Mouse (Mus musculus) midbrain, embryonic 12.5 days (tissue): ENCODE results near the gene Ets1. TPM values are rescaled to one million over a fixed set of nuclear protein-coding genes. Genes with fewer than 3 reads are reported as not detected.

Source experiments
- ATAC-seq: fragments of 200-750 bp; cut with Nextera tagmentation; 2 replicates; pipeline ENCODE4 v1.8.0; 2017; ENCODE audit warnings: low read depth, moderate TSS enrichment, moderate library complexity; ENCODE audit not compliant: low FRiP score
- H3K27ac ChIP-seq: fragments of 300-500 bp; sonication (generic); replicated peaks from 2 replicates; pipeline ENCODE4 v1.5.1; 2016; ENCODE audit warnings: mild to moderate bottlenecking
- H3K27me3 ChIP-seq: fragments of 300-500 bp; sonication (generic); 2 replicates; pipeline ENCODE4 v1.6.1; 2016; ENCODE audit warnings: mild to moderate bottlenecking
- H3K36me3 ChIP-seq: fragments of 300-500 bp; sonication (generic); 2 replicates; pipeline ENCODE4 v1.6.1; 2016
- H3K4me1 ChIP-seq: fragments of 300-500 bp; sonication (generic); 2 replicates; pipeline ENCODE4 v1.6.1; 2016
- H3K4me2 ChIP-seq: fragments of 300-500 bp; sonication (generic); replicated peaks from 2 replicates; pipeline ENCODE4 v1.6.1; 2016; ENCODE audit warnings: mild to moderate bottlenecking, moderate library complexity
- H3K4me3 ChIP-seq: fragments of 300-500 bp; sonication (generic); 2 replicates; pipeline ENCODE4 v1.5.1; 2016; ENCODE audit warnings: mild to moderate bottlenecking
- H3K9ac ChIP-seq: fragments of 300-500 bp; sonication (generic); replicated peaks from 2 replicates; pipeline ENCODE4 v1.6.1; 2016; ENCODE audit warnings: mild to moderate bottlenecking, moderate library complexity
- H3K9me3 ChIP-seq: fragments of 300-500 bp; sonication (generic); 2 replicates; pipeline ENCODE4 v1.6.1; 2016; ENCODE audit warnings: mild to moderate bottlenecking
- WGBS: fragments of 180-500 bp; shearing (Covaris S2); methylation state at CpG from one replicate; pipeline ENCODE4 v1.1.7; 2016; 5-methylcytosine and 5-hydroxymethylcytosine counted together
- polyA plus RNA-seq: library from polyadenylated mRNA; unstranded; fragments of >200 nt; fragmentation: Nextera tagmentation; extraction: Ambion mirVana; gene quantifications from 2 replicates; pipeline ENCODE4 v1.2.1, GENCODE M21; 2016

The Ets1 gene
- polyA plus RNA-seq, 1 experiment from 2014 or later, result 26.3 TPM

DNA sequence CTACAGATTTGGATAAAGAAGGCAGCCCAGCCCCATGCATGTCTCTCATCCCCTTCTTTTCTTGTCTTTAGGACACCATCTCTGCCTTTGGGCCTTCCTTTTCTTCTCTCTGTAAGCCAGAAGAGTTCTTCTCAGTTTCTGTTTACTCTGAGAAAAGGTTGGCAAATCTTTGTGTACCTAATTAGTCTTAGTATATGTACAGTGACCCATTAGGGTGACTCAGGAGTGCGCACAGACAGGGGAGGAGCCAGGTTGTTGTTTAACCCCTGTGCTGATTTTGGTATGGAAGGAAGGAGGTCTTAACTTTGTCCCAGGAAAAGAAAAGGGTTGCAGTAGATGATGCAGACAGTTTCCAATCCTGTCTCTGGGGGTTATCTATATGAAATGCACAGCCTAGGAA is 86.2 kb downstream of the Ets1 start:
- no peak overlapping the region for H3K27ac ChIP-seq
- WGBS, result 87% methylated on average over 1 of the region's 1 CpGs
- no peak overlapping the region for H3K4me2 ChIP-seq

DNA sequence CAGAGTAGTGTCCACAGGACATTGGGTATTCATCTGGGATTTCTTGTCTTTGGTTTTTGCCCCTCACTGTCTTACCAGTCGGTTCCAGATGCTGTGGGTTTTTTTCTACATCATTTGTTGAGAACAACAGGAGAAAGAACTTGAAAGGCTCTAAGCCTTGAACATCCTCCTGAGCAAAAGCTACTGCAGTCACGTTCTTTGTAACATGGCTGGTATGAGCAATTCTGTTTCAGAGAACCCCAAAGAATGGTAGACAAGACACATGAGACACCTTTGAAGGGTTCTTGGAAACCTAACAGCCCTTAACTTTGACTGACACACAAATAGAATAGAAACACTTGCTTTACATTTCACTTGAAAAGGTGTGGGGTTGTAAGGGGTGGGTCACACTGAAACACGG is 86.9 kb downstream of the Ets1 start:
- WGBS, result 68% methylated on average over 3 of the region's 3 CpGs

More for the DNA sequence above, 86.2 kb downstream of the Ets1 start:
- Histone ChIP-seq H3K9ac (no peak overlapping the region), H3K9me3 (no peaks in the 10 kb centered on the region), H3K4me3 (no peak overlapping the region), H3K4me1 (no peaks in the 10 kb centered on the region), H3K36me3 (no peaks in the 10 kb centered on the region), H3K27me3 (no peaks in the 10 kb centered on the region)
- ATAC-seq, result no peak

DNA sequence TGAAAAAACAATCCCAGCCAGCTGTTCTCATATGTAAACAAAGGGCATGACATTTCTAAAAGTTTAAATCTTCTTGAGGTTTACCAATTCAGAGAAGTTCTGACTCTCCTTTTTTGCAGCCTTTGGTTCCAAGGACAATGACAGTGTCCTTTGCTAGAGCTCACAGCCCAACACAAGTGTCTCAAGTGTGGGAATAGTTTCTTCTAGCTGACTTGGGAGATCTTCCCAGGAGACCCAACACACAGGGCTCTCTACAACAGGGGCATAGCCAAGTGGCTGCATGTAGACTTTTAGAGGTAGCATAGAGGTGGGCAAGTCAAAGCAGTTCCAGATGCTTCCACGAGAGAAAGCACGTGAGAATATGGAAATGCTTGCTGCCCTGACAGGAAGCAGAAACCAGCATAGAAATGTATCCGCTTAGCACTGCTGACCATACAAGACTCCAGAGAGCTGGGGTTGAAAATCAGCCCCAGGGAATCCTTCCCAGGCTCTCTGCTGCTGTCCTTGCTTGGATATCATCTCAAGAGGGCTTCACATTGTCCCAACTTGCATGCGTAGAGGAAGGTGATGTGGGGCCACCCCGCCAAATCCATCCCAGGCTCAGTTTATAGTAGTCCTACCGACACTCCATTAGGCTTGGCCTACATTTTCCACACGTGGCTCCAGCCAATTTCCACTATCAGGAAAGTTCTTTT is 88.3 kb downstream of the Ets1 start:
- 85% methylated on average over 7 of the region's 7 CpGs for WGBS
- Histone ChIP-seq H3K4me2 (no peak overlapping the region), H3K9me3 (no peaks in the 10 kb centered on the region), H3K36me3 (no peaks in the 10 kb centered on the region), H3K27me3 (no peaks in the 10 kb centered on the region), H3K4me1 (no peaks in the 10 kb centered on the region), H3K9ac (no peak overlapping the region), H3K27ac (no peak overlapping the region), H3K4me3 (no peak overlapping the region)
- ATAC-seq, result no peak

More for the DNA sequence above, 86.9 kb downstream of the Ets1 start:
- H3K4me3 ChIP-seq, result no peak overlapping the region
- H3K27me3 ChIP-seq, result no peaks in the 10 kb centered on the region
- H3K9me3 ChIP-seq, result no peaks in the 10 kb centered on the region
- no peak overlapping the region for H3K9ac ChIP-seq
- H3K4me2 ChIP-seq, result no peak overlapping the region
- H3K36me3 ChIP-seq, result no peaks in the 10 kb centered on the region
- H3K4me1 ChIP-seq, result no peaks in the 10 kb centered on the region
- ATAC-seq, result no peak
- no peak overlapping the region for H3K27ac ChIP-seq

DNA sequence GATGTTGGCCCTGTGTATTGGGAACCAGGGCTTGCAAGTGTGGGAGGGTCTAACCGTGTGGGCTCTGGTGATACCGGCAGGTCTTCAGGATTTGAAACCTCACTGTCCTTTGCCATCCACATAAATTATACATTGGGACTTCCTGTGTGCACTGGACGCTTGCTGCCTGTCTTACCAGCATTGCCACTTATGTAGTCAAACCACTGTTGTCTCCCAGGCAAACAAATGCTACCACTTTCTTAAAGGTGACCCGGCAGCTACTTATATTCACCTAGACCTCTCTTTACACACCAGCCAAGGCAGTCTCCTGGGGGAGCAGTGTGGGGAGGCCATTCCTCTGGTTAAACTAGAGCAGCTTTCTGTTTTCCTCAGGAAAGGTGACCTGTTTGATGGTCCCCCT is 89.9 kb downstream of the Ets1 start:
- Histone ChIP-seq H3K9me3 (no peaks in the 10 kb centered on the region), H3K4me2 (no peak overlapping the region), H3K36me3 (no peaks in the 10 kb centered on the region), H3K27ac (no peak overlapping the region), H3K4me1 (no peaks in the 10 kb centered on the region), H3K9ac (no peak overlapping the region), H3K27me3 (no peaks in the 10 kb centered on the region), H3K4me3 (no peak overlapping the region)
- 90% methylated on average over 4 of the region's 4 CpGs for WGBS
- ATAC-seq, result no peak

DNA sequence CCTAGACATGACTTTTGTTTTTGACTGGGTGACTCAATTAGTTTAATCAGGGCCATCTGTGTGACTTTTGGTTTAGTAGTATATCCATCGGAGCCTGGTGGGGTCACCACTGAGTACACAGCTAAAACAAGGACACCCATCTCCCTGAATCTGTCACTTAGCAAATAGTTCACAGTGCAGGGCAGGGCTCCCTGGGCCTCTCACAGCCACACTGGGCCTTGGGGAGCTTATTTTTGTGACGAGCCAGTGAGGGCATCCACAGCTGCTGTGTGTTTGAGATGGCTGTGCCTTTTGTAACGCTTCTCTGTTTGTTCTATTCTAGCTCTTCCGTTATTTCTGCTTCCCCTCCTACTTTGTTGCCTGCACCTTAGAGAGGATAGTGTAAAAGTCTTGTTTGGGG is 90.6 kb downstream of the Ets1 start:
- WGBS, result 80% methylated on average over 4 of the region's 4 CpGs
- H3K4me3 ChIP-seq, result no peak overlapping the region
- ATAC-seq, result no peak
- no peaks in the 10 kb centered on the region for H3K36me3 ChIP-seq
- no peak overlapping the region for H3K9ac ChIP-seq
- H3K4me1 ChIP-seq, result no peaks in the 10 kb centered on the region
- 0 out of 2 replicates have a peak, but pooled peaks cover 6% of the 10 kb centered on the region for H3K27me3 ChIP-seq
- no peak overlapping the region for H3K27ac ChIP-seq
- H3K4me2 ChIP-seq, result no peak overlapping the region
- H3K9me3 ChIP-seq, result no peaks in the 10 kb centered on the region

DNA sequence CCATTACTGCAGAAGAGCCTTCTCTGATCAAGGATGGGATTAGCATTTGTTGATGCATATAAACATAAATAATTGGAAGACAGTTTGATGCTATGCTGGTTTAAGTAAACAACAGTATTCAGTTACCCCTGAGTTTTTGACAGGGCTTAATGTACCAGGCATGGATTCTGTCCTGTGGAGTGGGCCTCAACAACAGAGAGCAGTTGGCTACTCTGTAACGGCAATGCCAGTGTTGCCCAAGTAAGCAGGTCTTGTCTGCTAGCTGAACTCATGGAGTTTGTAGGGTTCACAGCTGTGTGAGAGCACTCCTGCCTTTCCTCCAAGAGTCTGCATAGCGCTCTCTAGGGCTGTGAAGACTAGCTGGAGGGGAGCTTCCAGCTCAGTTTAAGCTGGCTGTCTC is 91.0 kb downstream of the Ets1 start:
- 92% methylated on average over 2 of the region's 2 CpGs for WGBS
- 0 out of 2 replicates have a peak, but pooled peaks cover 7% of the 10 kb centered on the region for H3K27me3 ChIP-seq
- no peaks in the 10 kb centered on the region for H3K36me3 ChIP-seq
- H3K9ac ChIP-seq, result no peak overlapping the region
- ATAC-seq, result no peak
- H3K4me1 ChIP-seq, result no peaks in the 10 kb centered on the region
- no peak overlapping the region for H3K4me3 ChIP-seq
- no peak overlapping the region for H3K4me2 ChIP-seq
- no peaks in the 10 kb centered on the region for H3K9me3 ChIP-seq
- no peak overlapping the region for H3K27ac ChIP-seq

DNA sequence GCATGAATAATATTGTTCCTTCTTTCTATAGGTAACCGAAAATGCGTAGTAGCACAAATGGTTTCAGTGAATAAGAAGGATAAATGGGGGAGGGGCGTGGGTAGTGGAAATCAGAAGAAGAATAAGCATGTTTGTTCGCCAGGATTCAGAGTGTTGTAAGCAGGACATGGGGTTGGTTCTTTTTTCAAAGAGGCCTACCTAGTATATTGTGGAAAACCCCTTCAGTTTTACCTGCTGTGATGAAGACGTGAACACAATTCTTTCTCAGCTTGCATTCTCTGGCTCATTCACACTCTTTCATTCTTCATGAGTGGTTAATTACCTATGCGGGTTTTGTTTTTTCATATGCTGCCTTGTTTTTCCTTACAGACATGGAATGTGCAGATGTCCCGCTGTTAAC is 92.3 kb downstream of the Ets1 start:
- WGBS, result 80% methylated on average over 7 of the region's 7 CpGs
- Histone ChIP-seq H3K9ac (no peak overlapping the region), H3K27me3 (0 out of 2 replicates have a peak, but pooled peaks cover 7% of the 10 kb centered on the region), H3K9me3 (no peaks in the 10 kb centered on the region), H3K36me3 (no peaks in the 10 kb centered on the region), H3K27ac (no peak overlapping the region), H3K4me1 (no peaks in the 10 kb centered on the region), H3K4me3 (no peak overlapping the region), H3K4me2 (no peak overlapping the region)
- no peak for ATAC-seq

DNA sequence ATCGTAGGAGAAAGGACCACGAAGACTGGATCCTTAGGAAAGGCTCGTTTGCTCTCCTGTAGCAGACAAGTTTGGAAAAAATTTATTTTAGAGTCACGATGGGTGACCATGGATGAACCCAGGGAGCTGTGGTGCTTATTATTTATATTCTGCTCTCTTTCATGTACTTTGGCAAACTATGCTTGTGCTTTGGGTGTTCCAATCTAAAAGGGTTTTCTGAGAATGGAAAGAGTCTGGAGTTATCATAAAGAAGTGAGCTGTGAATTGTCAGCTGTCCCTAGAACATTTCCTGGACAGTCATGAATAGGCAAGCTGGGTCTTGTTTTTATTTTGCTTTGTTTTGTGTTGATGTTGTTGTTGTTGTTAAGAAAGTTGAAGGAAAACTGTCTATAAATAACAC is 92.8 kb downstream of the Ets1 start:
- WGBS, result 71% methylated on average over 4 of the region's 4 CpGs
- no peaks in the 10 kb centered on the region for H3K4me1 ChIP-seq
- H3K27ac ChIP-seq, result no peak overlapping the region
- H3K27me3 ChIP-seq, result 0 out of 2 replicates have a peak, but pooled peaks cover 7% of the 10 kb centered on the region
- no peak for ATAC-seq
- H3K9ac ChIP-seq, result no peak overlapping the region
- no peak overlapping the region for H3K4me2 ChIP-seq
- H3K36me3 ChIP-seq, result no peaks in the 10 kb centered on the region
- no peaks in the 10 kb centered on the region for H3K9me3 ChIP-seq
- no peak overlapping the region for H3K4me3 ChIP-seq

DNA sequence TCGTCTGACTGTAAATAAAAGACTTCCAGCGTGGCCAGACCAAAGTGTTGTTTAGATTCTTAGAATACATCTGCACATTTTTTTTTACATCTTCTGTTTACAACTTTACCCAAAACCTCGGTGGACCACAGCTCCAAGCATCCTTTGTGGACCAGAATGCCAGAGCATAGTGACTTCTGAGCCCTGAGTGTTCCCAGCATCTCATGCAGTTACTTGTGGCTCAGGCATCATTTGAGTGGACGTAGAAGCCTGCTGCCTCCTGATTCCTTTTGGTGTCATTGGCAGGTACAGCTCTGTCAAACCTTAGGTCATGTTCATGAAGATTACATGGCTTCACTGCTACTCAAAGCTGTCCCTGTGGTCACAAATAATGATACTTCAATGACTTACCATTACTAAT is 93.2 kb downstream of the Ets1 start:
- WGBS, result 81% methylated on average over 4 of the region's 4 CpGs
- Histone ChIP-seq H3K27me3 (0 out of 2 replicates have a peak, but pooled peaks cover 7% of the 10 kb centered on the region), H3K4me2 (no peak overlapping the region), H3K4me1 (no peaks in the 10 kb centered on the region), H3K9me3 (no peaks in the 10 kb centered on the region), H3K4me3 (no peak overlapping the region), H3K36me3 (no peaks in the 10 kb centered on the region), H3K9ac (no peak overlapping the region), H3K27ac (no peak overlapping the region)
- ATAC-seq, result no peak

DNA sequence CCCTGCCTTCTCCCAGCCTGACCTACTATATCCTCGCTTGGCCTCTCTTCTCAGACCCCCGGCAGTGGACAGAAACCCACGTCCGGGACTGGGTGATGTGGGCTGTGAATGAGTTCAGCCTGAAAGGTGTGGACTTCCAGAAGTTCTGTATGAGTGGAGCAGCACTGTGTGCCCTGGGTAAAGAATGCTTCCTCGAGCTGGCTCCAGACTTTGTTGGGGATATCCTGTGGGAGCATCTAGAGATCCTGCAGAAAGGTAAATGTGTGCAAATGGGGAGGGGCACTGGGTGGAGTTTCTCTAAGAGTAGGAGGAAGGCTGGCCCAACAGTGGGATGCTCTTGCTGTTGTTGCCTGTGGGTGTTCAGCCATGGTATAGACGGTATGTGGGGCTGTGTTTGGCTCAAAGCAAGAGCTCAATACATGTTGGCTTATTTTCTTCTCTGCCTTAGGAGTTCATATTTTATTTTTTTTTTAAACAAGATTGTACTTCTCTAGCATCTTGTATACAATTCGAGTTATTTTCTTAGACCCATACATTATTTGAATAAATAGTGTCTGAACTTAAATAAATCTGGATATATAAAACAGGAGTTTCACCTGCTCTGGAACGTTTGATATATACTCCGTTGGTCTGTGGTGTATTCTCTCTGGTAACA is 94.1 kb downstream of the Ets1 start:
- H3K4me3 ChIP-seq, result no peak overlapping the region
- H3K4me1 ChIP-seq, result no peaks in the 10 kb centered on the region
- no peak for ATAC-seq
- no peak overlapping the region for H3K27ac ChIP-seq
- H3K4me2 ChIP-seq, result no peak overlapping the region
- no peak overlapping the region for H3K9ac ChIP-seq
- no peaks in the 10 kb centered on the region for H3K9me3 ChIP-seq
- no peaks in the 10 kb centered on the region for H3K36me3 ChIP-seq
- WGBS, result 80% methylated on average over 9 of the region's 9 CpGs
- 0 out of 2 replicates have a peak, but pooled peaks cover 7% of the 10 kb centered on the region for H3K27me3 ChIP-seq

DNA sequence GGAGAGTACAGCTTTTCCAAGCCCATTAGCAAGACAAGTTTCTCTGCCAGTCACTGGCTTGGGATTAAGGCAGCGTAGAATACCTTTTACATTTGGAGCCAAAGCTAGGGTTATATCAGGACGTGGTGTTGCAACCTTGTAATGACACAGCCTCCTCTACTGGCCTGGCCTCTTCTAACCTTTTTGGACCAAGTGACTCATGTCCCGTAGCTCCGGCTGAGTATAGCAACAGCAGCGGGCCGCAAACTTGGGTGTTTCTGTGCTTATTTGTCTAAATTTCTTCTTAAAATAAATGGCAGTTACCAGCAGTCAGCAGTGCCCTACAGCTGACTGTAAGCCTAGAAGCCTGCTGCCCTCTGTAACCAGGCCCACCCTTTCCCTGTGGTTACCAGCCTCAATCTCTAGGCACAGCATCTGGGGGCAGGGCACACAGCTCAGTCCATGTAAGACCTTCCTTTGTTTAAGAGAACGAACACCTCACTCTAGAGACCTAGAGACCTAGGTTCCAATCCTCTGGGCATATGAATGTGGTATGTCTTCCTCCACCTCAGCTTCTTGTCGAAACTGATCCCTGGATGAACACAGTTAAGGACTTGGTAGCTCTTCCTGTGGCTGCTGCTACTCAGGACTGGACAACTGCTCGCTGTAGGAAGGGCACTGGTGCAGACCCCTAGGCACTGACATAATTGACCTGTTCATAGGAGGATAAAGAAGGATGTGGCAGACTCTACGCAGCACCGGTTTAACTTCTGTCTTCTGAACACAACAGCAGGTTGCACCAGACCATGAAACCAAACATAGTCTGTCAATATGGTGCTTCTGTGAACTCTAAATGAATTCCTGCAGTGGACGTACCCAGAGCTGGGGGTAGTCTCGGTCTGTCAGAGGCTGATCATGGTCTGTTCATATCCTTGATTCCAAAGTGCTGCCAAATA is 94.9 kb downstream of the Ets1 start:
- Histone ChIP-seq H3K27me3 (0 out of 2 replicates have a peak, but pooled peaks cover 7% of the 10 kb centered on the region), H3K4me2 (no peak overlapping the region), H3K9me3 (no peaks in the 10 kb centered on the region), H3K4me1 (no peaks in the 10 kb centered on the region), H3K4me3 (no peak overlapping the region), H3K27ac (no peak overlapping the region), H3K9ac (no peak overlapping the region), H3K36me3 (no peaks in the 10 kb centered on the region)
- no peak for ATAC-seq
- WGBS, result 79% methylated on average over 13 of the region's 13 CpGs

DNA sequence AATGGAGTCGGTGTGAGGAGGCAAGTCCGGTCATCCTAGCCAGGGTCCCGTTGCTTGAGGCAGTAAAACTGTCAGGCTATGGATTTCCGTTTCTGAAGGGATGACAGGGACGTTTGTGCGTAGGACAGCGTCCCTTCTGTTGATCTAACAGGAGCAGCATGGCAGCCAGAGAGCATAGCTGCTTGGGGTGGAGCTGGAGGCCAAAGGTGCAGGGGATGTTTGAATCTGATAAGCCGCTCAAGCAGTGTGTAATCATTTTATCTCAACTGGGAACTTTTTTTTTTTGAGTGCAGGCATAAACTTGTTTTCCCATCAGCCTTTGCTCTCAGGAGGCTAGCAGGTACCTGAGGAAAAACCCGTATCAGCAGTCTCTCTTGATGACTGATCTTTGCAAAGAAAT is 95.8 kb downstream of the Ets1 start:
- H3K27ac ChIP-seq, result no peak overlapping the region
- H3K9me3 ChIP-seq, result no peaks in the 10 kb centered on the region
- no peaks in the 10 kb centered on the region for H3K36me3 ChIP-seq
- H3K4me3 ChIP-seq, result no peak overlapping the region
- ATAC-seq, result no peak
- H3K4me1 ChIP-seq, result no peaks in the 10 kb centered on the region
- WGBS, result 63% methylated on average over 9 of the region's 9 CpGs
- H3K9ac ChIP-seq, result no peak overlapping the region
- H3K27me3 ChIP-seq, result 0 out of 2 replicates have a peak, but pooled peaks cover 7% of the 10 kb centered on the region
- no peak overlapping the region for H3K4me2 ChIP-seq
